Mouse (Mus musculus) myocyte (in vitro differentiated cells): Measurements from ENCODE around the gene Tnpo2. TPM values are rescaled to one million over a fixed set of nuclear protein-coding genes. Genes with fewer than 3 reads are reported as not detected.

Source experiments
- H3K27me3 ChIP-seq: one replicate; pipeline ENCODE4 v1.6.1; 2011; ENCODE audit not compliant: control insufficient read depth, insufficient read depth, insufficient read length
- H3K36me3 ChIP-seq: one replicate; pipeline ENCODE4 v1.6.1; 2011; ENCODE audit not compliant: control insufficient read depth, insufficient read depth
- H3K4me2 ChIP-seq: one replicate; pipeline ENCODE4 v1.6.1; 2011; ENCODE audit warnings: low read depth, control low read depth
- H3K4me3 ChIP-seq: one replicate; pipeline ENCODE4 v1.5.1; 2011; ENCODE audit warnings: mild to moderate bottlenecking, control low read depth, moderate library complexity
- H3K79me2 ChIP-seq: one replicate; pipeline ENCODE4 v1.6.1; 2011; ENCODE audit not compliant: control insufficient read depth, insufficient read depth
- H3ac ChIP-seq: one replicate; pipeline ENCODE4 v1.6.1; 2011; ENCODE audit not compliant: control insufficient read depth, insufficient read length
- CEBPB ChIP-seq: IDR thresholded peaks from 2 replicates; pipeline ENCODE4 v1.6.1; 2011; ENCODE audit warnings: mild to moderate bottlenecking, moderate library complexity; ENCODE audit not compliant: poor library complexity, insufficient read depth, severe bottlenecking
- E2F4 ChIP-seq: IDR thresholded peaks from one replicate; pipeline ENCODE4 v1.6.1; 2011; ENCODE audit warnings: mild to moderate bottlenecking, control low read depth, moderate library complexity; ENCODE audit not compliant: insufficient read depth
- MAX ChIP-seq: IDR thresholded peaks from one replicate; pipeline ENCODE4 v1.6.1; 2011; ENCODE audit warnings: low read depth, mild to moderate bottlenecking, control low read depth
- MYOD1 ChIP-seq, 3 experiments: IDR thresholded peaks; one replicate each; pipeline ENCODE4 v1.6.1; 2011; ENCODE audit warnings: control low read depth in 2 of 3, low read depth in 2 of 3, mild to moderate bottlenecking in 2 of 3, moderate library complexity in 1 of 3; ENCODE audit not compliant: insufficient read length in 2 of 3, control insufficient read depth in 1 of 3
- MYOG ChIP-seq, 3 experiments: IDR thresholded peaks; one replicate each; pipeline ENCODE4 v1.6.1; 2011; ENCODE audit warnings: control low read depth in 2 of 3, low read depth in 2 of 3, mild to moderate bottlenecking in 2 of 3; ENCODE audit not compliant: insufficient read length in 2 of 3, control insufficient read depth in 1 of 3, insufficient read depth in 1 of 3
- POLR2A ChIP-seq: IDR thresholded peaks from one replicate; pipeline ENCODE4 v1.6.1; 2011; ENCODE audit warnings: low read depth, mild to moderate bottlenecking, control low read depth, moderate library complexity; ENCODE audit not compliant: insufficient read length
- POLR2AphosphoS2 ChIP-seq: IDR thresholded peaks from one replicate; pipeline ENCODE4 v1.6.1; 2011; ENCODE audit warnings: low read depth, control low read depth; ENCODE audit not compliant: insufficient read length
- REST ChIP-seq: IDR thresholded peaks from one replicate; pipeline ENCODE4 v1.6.1; 2011; ENCODE audit warnings: mild to moderate bottlenecking, control low read depth, moderate library complexity; ENCODE audit not compliant: insufficient read depth, insufficient read length
- SRF ChIP-seq: IDR thresholded peaks from one replicate; pipeline ENCODE4 v1.6.1; 2011; ENCODE audit warnings: low read depth; ENCODE audit not compliant: control insufficient read depth, insufficient read length
- TCF12 ChIP-seq: IDR thresholded peaks from one replicate; pipeline ENCODE4 v1.6.1; 2011; ENCODE audit warnings: mild to moderate bottlenecking, control low read depth; ENCODE audit not compliant: poor library complexity, insufficient read depth, severe bottlenecking
- TCF3 ChIP-seq: IDR thresholded peaks from one replicate; pipeline ENCODE4 v1.6.1; 2011; ENCODE audit warnings: low read depth, control low read depth; ENCODE audit not compliant: insufficient read length
- USF1 ChIP-seq: IDR thresholded peaks from one replicate; pipeline ENCODE4 v1.6.1; 2011; ENCODE audit warnings: low read depth, mild to moderate bottlenecking, control low read depth, moderate library complexity
- polyA plus RNA-seq: library from polyadenylated mRNA; unstranded; fragments of >200 nt; fragmentation: generic; extraction: Trizol; gene quantifications from one replicate; pipeline ENCODE4 v1.2.1, GENCODE M21; 2012; ENCODE audit warnings: missing spikeins

Tnpo2 gene
- polyA plus RNA-seq, 1 experiment: 46.3 TPM

DNA sequence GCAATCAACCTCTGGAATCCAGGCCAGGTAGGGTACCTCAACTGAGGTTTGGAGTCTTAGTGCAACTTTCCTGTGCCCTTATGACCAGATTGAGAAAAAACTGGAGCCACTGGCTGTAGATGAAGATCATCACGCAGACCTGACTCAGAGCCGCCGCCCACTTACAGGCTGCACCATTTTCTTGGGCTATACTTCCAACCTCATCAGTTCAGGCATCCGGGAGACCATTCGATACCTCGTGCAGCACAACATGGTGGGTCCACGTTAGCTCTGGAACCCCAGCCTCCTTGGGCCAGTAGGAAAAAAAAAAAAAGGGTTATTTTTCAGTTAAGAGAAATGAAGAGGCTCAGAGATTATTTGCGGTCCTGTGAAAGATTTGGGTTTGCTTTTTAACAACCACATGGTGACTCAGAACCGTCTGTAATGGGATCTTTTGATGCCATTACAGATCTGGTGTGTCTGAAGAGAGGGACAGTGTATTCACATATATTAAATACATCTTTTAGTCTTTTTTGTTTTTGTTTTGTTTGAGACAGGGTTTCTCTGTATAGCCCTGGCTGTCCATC, 35.7 kb downstream of the Tnpo2 start:
- peak overlapping the region; percentile 82 for H3K4me3 ChIP-seq
- H3ac ChIP-seq: peak overlapping the region; percentile 78
- no peak for TF ChIP-seq E2F4
- no peak for TF ChIP-seq SRF
- TF ChIP-seq MAX: no peak
- no peak for TF ChIP-seq REST
- TF ChIP-seq POLR2AphosphoS2: no peak
- no peak for TF ChIP-seq MYOG (IDR thresholded peaks at IDR 0.05; ENCODE audit: control insufficient read depth in 1 of 3, insufficient read depth in 1 of 3, insufficient read length in 2 of 3, low read depth in 2 of 3)
- TF ChIP-seq USF1: no peak
- TF ChIP-seq TCF12: no peak
- no peaks in the 10 kb centered on the region for H3K27me3 ChIP-seq
- H3K79me2 ChIP-seq: no peaks in the 10 kb centered on the region
- peak overlapping the region; percentile 95 for H3K4me2 ChIP-seq
- peaks cover 12% of the 10 kb centered on the region for H3K36me3 ChIP-seq

DNA sequence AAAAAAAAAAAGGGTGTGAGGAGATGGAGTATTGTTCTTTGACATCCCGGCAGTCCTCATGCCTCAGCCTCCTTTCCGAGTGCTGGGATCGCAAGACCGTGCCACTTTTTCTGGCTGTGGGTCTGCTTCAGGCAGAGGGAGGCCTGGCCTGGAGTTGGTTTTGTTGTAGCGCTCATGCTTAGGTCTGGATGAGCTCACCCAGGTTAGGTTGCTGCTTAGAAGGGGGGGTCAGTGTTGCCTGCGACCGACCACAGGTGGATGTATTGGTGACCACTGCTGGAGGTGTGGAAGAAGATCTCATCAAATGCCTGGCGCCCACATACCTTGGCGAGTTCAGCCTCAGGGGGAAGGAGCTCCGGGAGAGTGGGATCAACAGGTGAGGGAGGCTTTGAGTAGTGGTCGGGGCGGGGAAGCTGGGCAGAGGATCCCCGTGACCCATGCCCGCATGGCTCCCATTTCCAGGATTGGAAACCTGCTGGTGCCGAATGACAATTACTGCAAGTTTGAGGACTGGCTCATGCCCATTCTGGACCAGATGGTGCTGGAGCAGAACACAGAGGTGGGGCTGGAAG, 36.4 kb downstream of the Tnpo2 start:
- Histone ChIP-seq H3K4me2 (peak overlapping the region; percentile 61), H3ac (no peak overlapping the region), H3K36me3 (peaks cover 12% of the 10 kb centered on the region), H3K27me3 (no peaks in the 10 kb centered on the region), H3K79me2 (no peaks in the 10 kb centered on the region), H3K4me3 (peak overlapping the region; percentile 82)
- TF ChIP-seq POLR2A: no peak
- TF ChIP-seq SRF: no peak
- TF ChIP-seq TCF12: no peak
- no peak for TF ChIP-seq USF1
- no peak for TF ChIP-seq MYOD1 (IDR thresholded peaks at IDR 0.05; ENCODE audit: control insufficient read depth in 1 of 3, insufficient read length in 2 of 3, low read depth in 2 of 3)
- TF ChIP-seq MYOG (IDR thresholded peaks at IDR 0.05; ENCODE audit: control insufficient read depth in 1 of 3, insufficient read depth in 1 of 3, insufficient read length in 2 of 3, low read depth in 2 of 3): no peak
- TF ChIP-seq TCF3: no peak
- no peak for TF ChIP-seq CEBPB
- no peak for TF ChIP-seq E2F4
- no peak for TF ChIP-seq MAX
- no peak for TF ChIP-seq REST
- TF ChIP-seq POLR2AphosphoS2: no peak

DNA sequence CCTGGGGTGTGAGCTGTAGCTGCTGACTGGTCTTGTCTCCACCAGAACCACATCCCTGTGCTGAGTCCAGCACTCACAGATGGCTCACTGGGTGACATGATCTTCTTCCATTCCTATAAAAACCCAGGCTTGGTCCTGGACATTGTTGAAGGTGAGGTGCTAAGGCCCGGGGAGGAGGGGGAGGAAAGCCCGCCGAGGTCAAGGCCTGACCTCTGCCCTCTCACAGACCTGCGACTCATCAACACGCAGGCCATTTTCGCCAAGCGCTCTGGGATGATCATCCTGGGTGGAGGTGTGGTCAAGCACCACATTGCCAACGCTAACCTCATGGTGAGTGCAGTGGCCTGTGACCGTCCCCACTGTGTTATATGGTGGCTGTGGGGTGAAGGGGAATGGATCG, 37.5 kb downstream of the Tnpo2 start:
- TF ChIP-seq SRF (no peak), POLR2A (no peak), POLR2AphosphoS2 (no peak), USF1 (no peak), CEBPB (no peak), MAX (no peak), MYOG (IDR thresholded peaks at IDR 0.05; ENCODE audit: control insufficient read depth in 1 of 3, insufficient read depth in 1 of 3, insufficient read length in 2 of 3, low read depth in 2 of 3) (no peak), TCF3 (no peak), MYOD1 (IDR thresholded peaks at IDR 0.05; ENCODE audit: control insufficient read depth in 1 of 3, insufficient read length in 2 of 3, low read depth in 2 of 3) (no peak), E2F4 (no peak), TCF12 (no peak), REST (no peak)
- Histone ChIP-seq H3K27me3 (no peaks in the 10 kb centered on the region), H3ac (no peak overlapping the region), H3K79me2 (no peaks in the 10 kb centered on the region), H3K36me3 (peaks cover 12% of the 10 kb centered on the region), H3K4me3 (no peak overlapping the region), H3K4me2 (no peak overlapping the region)

- H3K79me2 ChIP-seq: peaks cover 3% of the 10 kb centered on the region
- no peak overlapping the region for H3K4me3 ChIP-seq
- H3K4me2 ChIP-seq: no peak overlapping the region
- TF ChIP-seq POLR2AphosphoS2 (peak; percentile 22), E2F4 (no peak)
- peaks cover 12% of the 10 kb centered on the region for H3K36me3 ChIP-seq
- H3K27me3 ChIP-seq: no peaks in the 10 kb centered on the region
- no peak overlapping the region for H3ac ChIP-seq
Measured at GRCm38 (mm10) chr8:85074617-85075016, 37.9 kb downstream of the Tnpo2 start.

DNA sequence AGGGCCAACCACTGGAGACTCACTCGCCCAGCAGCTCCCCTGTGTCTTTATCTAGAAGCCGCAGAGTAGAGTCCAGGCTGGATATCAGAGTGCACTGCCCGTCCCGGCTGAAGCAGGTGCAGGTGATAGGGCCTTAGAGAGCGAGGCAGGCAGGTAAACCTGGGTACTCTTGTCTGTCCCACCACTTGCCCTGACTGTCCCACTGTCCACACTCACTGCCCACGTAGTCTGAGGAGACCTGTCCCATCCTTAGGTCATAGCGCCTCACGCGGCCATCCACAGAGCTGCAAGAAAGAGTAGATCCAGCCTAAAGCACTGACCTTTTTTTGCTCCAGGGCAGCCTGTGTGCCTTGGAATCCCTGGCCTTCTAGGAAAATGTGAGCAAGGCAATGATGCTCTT, 39.3 kb downstream of the Tnpo2 start:
- Histone ChIP-seq H3K79me2 (peaks cover 9% of the 10 kb centered on the region), H3K4me2 (no peak overlapping the region), H3K4me3 (no peak overlapping the region), H3K27me3 (no peaks in the 10 kb centered on the region), H3ac (no peak overlapping the region), H3K36me3 (peaks cover 12% of the 10 kb centered on the region)
- no peak for TF ChIP-seq E2F4
- TF ChIP-seq TCF3: no peak
- no peak for TF ChIP-seq POLR2AphosphoS2
- no peak for TF ChIP-seq USF1
- no peak for TF ChIP-seq CEBPB
- TF ChIP-seq MYOG (IDR thresholded peaks at IDR 0.05; ENCODE audit: control insufficient read depth in 1 of 3, insufficient read depth in 1 of 3, insufficient read length in 2 of 3, low read depth in 2 of 3): no peak
- TF ChIP-seq POLR2A: no peak
